Mouse (Mus musculus): ENCODE measurements around the gene Nab2. TPM values are rescaled to one million over a fixed set of nuclear protein-coding genes. Genes with fewer than 3 reads are reported as not detected.
A peak's percentile ranks its signal among the peaks of the same experiment; 100 is the strongest.

Gene Nab2
- polyA plus RNA-seq, 1 experiment, result 18.6 TPM

- H3K4me1 ChIP-seq (ENCODE audit: control insufficient read depth, insufficient read depth, low read length), result no peaks in the 10 kb centered on the region
- no peaks in the 10 kb centered on the region for H3K27me3 ChIP-seq (replicated peaks; ENCODE audit: control insufficient read depth, insufficient read depth, low read length)
- no peak overlapping the region for H3K4me3 ChIP-seq (ENCODE audit: insufficient read depth, low read depth, low read length)
- TF ChIP-seq POLR2A (IDR thresholded peaks at IDR 0.05; ENCODE audit: low read depth, low read length) (no peak), CTCF (conservative IDR thresholded peaks at IDR 0.05; ENCODE audit: insufficient read depth, insufficient read length, low read depth, low read length) (no peak)
- 51% methylated on average over 2 of the region's 2 CpGs for WGBS
- H3K27ac ChIP-seq (ENCODE audit: insufficient read depth, low read depth, low read length), result no peak overlapping the region
- H3K36me3 ChIP-seq (ENCODE audit: control insufficient read depth, insufficient read depth, low read length), result no peaks in the 10 kb centered on the region
- no peak for DNase-seq
Measured at GRCm38 (mm10) chr10:127704293-127704692, 35.9 kb upstream of the Nab2 start.

- 35% methylated on average over 4 of the region's 4 CpGs for WGBS
Measured at GRCm38 (mm10) chr10:127703299-127703698, 34.9 kb upstream of the Nab2 start.

GRCm38 (mm10) chr10:127698966-127699365 is 30.6 kb upstream of the Nab2 start:
- Histone ChIP-seq H3K27me3 (replicated peaks; ENCODE audit: control insufficient read depth, insufficient read depth, low read length) (no peaks in the 10 kb centered on the region), H3K27ac (ENCODE audit: insufficient read depth, low read depth, low read length) (no peak overlapping the region), H3K4me1 (ENCODE audit: control insufficient read depth, insufficient read depth, low read length) (no peaks in the 10 kb centered on the region), H3K36me3 (ENCODE audit: control insufficient read depth, insufficient read depth, low read length) (no peaks in the 10 kb centered on the region), H3K4me3 (ENCODE audit: insufficient read depth, low read depth, low read length) (no peak overlapping the region)
- no peak for DNase-seq
- 96% methylated on average over 7 of the region's 7 CpGs for WGBS
- no peak for TF ChIP-seq POLR2A (IDR thresholded peaks at IDR 0.05; ENCODE audit: low read depth, low read length)
- no peak for TF ChIP-seq CTCF (conservative IDR thresholded peaks at IDR 0.05; ENCODE audit: insufficient read depth, insufficient read length, low read depth, low read length)

More at GRCm38 (mm10) chr10:127703299-127703698, 34.9 kb upstream of the Nab2 start:
- Histone ChIP-seq H3K36me3 (ENCODE audit: control insufficient read depth, insufficient read depth, low read length) (no peaks in the 10 kb centered on the region), H3K27ac (ENCODE audit: insufficient read depth, low read depth, low read length) (no peak overlapping the region), H3K27me3 (replicated peaks; ENCODE audit: control insufficient read depth, insufficient read depth, low read length) (no peaks in the 10 kb centered on the region), H3K4me1 (ENCODE audit: control insufficient read depth, insufficient read depth, low read length) (no peaks in the 10 kb centered on the region), H3K4me3 (ENCODE audit: insufficient read depth, low read depth, low read length) (no peak overlapping the region)
- TF ChIP-seq CTCF (conservative IDR thresholded peaks at IDR 0.05; ENCODE audit: insufficient read depth, insufficient read length, low read depth, low read length) (no peak), POLR2A (IDR thresholded peaks at IDR 0.05; ENCODE audit: low read depth, low read length) (no peak)
- DNase-seq, result peak; percentile 12

- no peak for DNase-seq
- WGBS, result 96% methylated on average over 7 of the region's 7 CpGs
- H3K36me3 ChIP-seq (ENCODE audit: control insufficient read depth, insufficient read depth, low read length), result no peaks in the 10 kb centered on the region
- no peak for TF ChIP-seq POLR2A (IDR thresholded peaks at IDR 0.05; ENCODE audit: low read depth, low read length)
- TF ChIP-seq CTCF (conservative IDR thresholded peaks at IDR 0.05; ENCODE audit: insufficient read depth, insufficient read length, low read depth, low read length), result no peak
- H3K27ac ChIP-seq (ENCODE audit: insufficient read depth, low read depth, low read length), result no peak overlapping the region
- H3K4me1 ChIP-seq (ENCODE audit: control insufficient read depth, insufficient read depth, low read length), result no peaks in the 10 kb centered on the region
- no peak overlapping the region for H3K4me3 ChIP-seq (ENCODE audit: insufficient read depth, low read depth, low read length)
- no peaks in the 10 kb centered on the region for H3K27me3 ChIP-seq (replicated peaks; ENCODE audit: control insufficient read depth, insufficient read depth, low read length)
Measured at GRCm38 (mm10) chr10:127695775-127696174, 27.4 kb upstream of the Nab2 start.

- Histone ChIP-seq H3K4me1 (ENCODE audit: control insufficient read depth, insufficient read depth, low read length) (no peaks in the 10 kb centered on the region), H3K36me3 (ENCODE audit: control insufficient read depth, insufficient read depth, low read length) (no peaks in the 10 kb centered on the region), H3K27ac (ENCODE audit: insufficient read depth, low read depth, low read length) (no peak overlapping the region), H3K27me3 (replicated peaks; ENCODE audit: control insufficient read depth, insufficient read depth, low read length) (no peaks in the 10 kb centered on the region), H3K4me3 (ENCODE audit: insufficient read depth, low read depth, low read length) (no peak overlapping the region)
- TF ChIP-seq CTCF (conservative IDR thresholded peaks at IDR 0.05; ENCODE audit: insufficient read depth, insufficient read length, low read depth, low read length), result 0 out of 2 replicates have a peak, but pooled peaks have one; percentile 22
- TF ChIP-seq POLR2A (IDR thresholded peaks at IDR 0.05; ENCODE audit: low read depth, low read length), result no peak
- peak; percentile 43 for DNase-seq
- WGBS, result 41% methylated on average over 2 of the region's 2 CpGs
Measured at GRCm38 (mm10) chr10:127694636-127695035, 26.3 kb upstream of the Nab2 start.

GRCm38 (mm10) chr10:127691053-127691452 is 22.7 kb upstream of the Nab2 start:
- no peak overlapping the region for H3K27ac ChIP-seq (ENCODE audit: insufficient read depth, low read depth, low read length)
- no peaks in the 10 kb centered on the region for H3K27me3 ChIP-seq (replicated peaks; ENCODE audit: control insufficient read depth, insufficient read depth, low read length)
- DNase-seq, result no peak
- 17% methylated on average over 1 of the region's 1 CpGs for WGBS
- TF ChIP-seq POLR2A (IDR thresholded peaks at IDR 0.05; ENCODE audit: low read depth, low read length) (no peak), CTCF (conservative IDR thresholded peaks at IDR 0.05; ENCODE audit: insufficient read depth, insufficient read length, low read depth, low read length) (no peak)
- no peak overlapping the region for H3K4me3 ChIP-seq (ENCODE audit: insufficient read depth, low read depth, low read length)
- H3K36me3 ChIP-seq (ENCODE audit: control insufficient read depth, insufficient read depth, low read length), result no peaks in the 10 kb centered on the region
- H3K4me1 ChIP-seq (ENCODE audit: control insufficient read depth, insufficient read depth, low read length), result no peaks in the 10 kb centered on the region

GRCm38 (mm10) chr10:127682886-127683285 is 14.5 kb upstream of the Nab2 start:
- H3K27me3 ChIP-seq (replicated peaks; ENCODE audit: control insufficient read depth, insufficient read depth, low read length), result no peaks in the 10 kb centered on the region
- H3K4me1 ChIP-seq (ENCODE audit: control insufficient read depth, insufficient read depth, low read length), result no peaks in the 10 kb centered on the region
- whole genome bisulfite sequencing, result 88% methylated on average over 6 of the region's 6 CpGs
- DNase-seq, result no peak
- no peak for TF ChIP-seq POLR2A (IDR thresholded peaks at IDR 0.05; ENCODE audit: low read depth, low read length)
- no peak for TF ChIP-seq CTCF (conservative IDR thresholded peaks at IDR 0.05; ENCODE audit: insufficient read depth, insufficient read length, low read depth, low read length)
- H3K4me3 ChIP-seq (ENCODE audit: insufficient read depth, low read depth, low read length), result no peak overlapping the region
- no peak overlapping the region for H3K27ac ChIP-seq (ENCODE audit: insufficient read depth, low read depth, low read length)
- H3K36me3 ChIP-seq (ENCODE audit: control insufficient read depth, insufficient read depth, low read length), result no peaks in the 10 kb centered on the region
